Mouse (Mus musculus) liver, embryonic 12.5 days (tissue): ENCODE results near the gene Ppargc1a. TPM values are rescaled to one million over a fixed set of nuclear protein-coding genes. Genes with fewer than 3 reads are reported as not detected.

Experiments
- ATAC-seq: fragments of 200-750 bp; cut with Nextera tagmentation; 2 replicates; pipeline ENCODE4 v1.8.0; 2017; ENCODE audit warnings: moderate number of reproducible peaks, mild to moderate bottlenecking, moderate library complexity
- H3K27ac ChIP-seq: fragments of 300-500 bp; sonication (generic); 2 replicates; pipeline ENCODE4 v1.5.1; 2016; ENCODE audit warnings: mild to moderate bottlenecking
- H3K27me3 ChIP-seq: fragments of 300-500 bp; sonication (generic); replicated peaks from 2 replicates; pipeline ENCODE4 v1.6.1; 2016; ENCODE audit warnings: mild to moderate bottlenecking, moderate library complexity
- H3K36me3 ChIP-seq: fragments of 300-500 bp; sonication (generic); 2 replicates; pipeline ENCODE4 v1.6.1; 2016; ENCODE audit warnings: mild to moderate bottlenecking, moderate library complexity
- H3K4me1 ChIP-seq: fragments of 300-500 bp; sonication (generic); 2 replicates; pipeline ENCODE4 v1.6.1; 2016
- H3K4me2 ChIP-seq: fragments of 300-500 bp; sonication (generic); 2 replicates; pipeline ENCODE4 v1.6.1; 2016; ENCODE audit warnings: mild to moderate bottlenecking, moderate library complexity
- H3K4me3 ChIP-seq: fragments of 300-500 bp; sonication (generic); 2 replicates; pipeline ENCODE4 v1.5.1; 2016; ENCODE audit warnings: mild to moderate bottlenecking, moderate library complexity
- H3K9ac ChIP-seq: fragments of 300-500 bp; sonication (generic); 2 replicates; pipeline ENCODE4 v1.6.1; 2016; ENCODE audit warnings: mild to moderate bottlenecking, moderate library complexity
- H3K9me3 ChIP-seq: fragments of 300-500 bp; sonication (generic); replicated peaks from 2 replicates; pipeline ENCODE4 v1.6.1; 2016; ENCODE audit warnings: mild to moderate bottlenecking, moderate library complexity
- WGBS: fragments of 180-500 bp; shearing (Covaris S2); methylation state at CpG from one replicate; pipeline ENCODE4 v1.1.7; 2016; ENCODE audit not compliant: insufficient replicate concordance; 5-methylcytosine and 5-hydroxymethylcytosine counted together
- polyA plus RNA-seq: library from polyadenylated mRNA; unstranded; fragments of >200 nt; fragmentation: Nextera tagmentation; extraction: Ambion mirVana; gene quantifications from 2 replicates; pipeline ENCODE4 v1.2.1, GENCODE M21; 2016

Gene Ppargc1a
- polyA plus RNA-seq, 1 experiment from 2014 or later: 2.5 TPM

DNA sequence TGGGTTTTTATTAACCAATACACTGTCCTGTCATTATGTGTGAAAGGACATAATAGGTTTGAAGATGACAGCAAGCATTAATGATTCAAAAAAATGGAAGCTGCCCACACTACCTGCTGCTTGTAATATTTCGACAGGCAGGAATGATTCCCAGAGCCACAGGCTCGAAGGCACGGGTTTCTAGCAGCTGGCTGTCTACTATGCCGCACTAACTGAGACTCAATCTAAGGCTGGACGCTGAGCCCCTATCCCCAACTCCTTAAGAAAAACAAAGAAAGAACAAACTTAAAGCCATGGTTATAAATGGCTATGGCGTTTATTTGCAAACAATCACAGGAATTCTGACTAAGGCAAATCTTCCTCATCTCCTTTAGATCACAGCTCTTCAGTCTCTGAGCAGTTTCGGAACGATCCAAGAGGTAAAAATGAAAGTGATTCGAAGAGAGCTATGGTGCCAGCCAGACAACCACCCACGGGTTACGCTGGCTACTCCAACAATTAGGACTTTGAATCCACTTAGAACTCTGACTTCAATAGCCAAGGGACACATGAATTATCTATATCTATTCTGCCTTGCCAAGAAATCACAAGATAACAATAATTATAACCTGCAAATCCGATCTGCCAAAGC, 15.6 kb downstream of the Ppargc1a start:
- Histone ChIP-seq H3K4me2 (peak overlapping the region; percentile 57), H3K4me3 (peak overlapping the region; percentile 51), H3K4me1 (no peaks in the 10 kb centered on the region), H3K27me3 (peaks cover 6% of the 10 kb centered on the region; the same call in 1 of the 2 replicates), H3K36me3 (no peaks in the 10 kb centered on the region), H3K9ac (0 out of 2 replicates have a peak overlapping the region, but pooled peaks have one; percentile 27), H3K27ac (no peak overlapping the region), H3K9me3 (no peaks in the 10 kb centered on the region)
- 25% methylated on average over 12 of the region's 12 CpGs for WGBS
- ATAC-seq: peak; percentile 21; the same call in 1 of the 2 replicates

GRCm38 (mm10) chr5:51547442-51548035, 20.0 kb downstream of the Ppargc1a start:
- Histone ChIP-seq H3K4me3 (no peak overlapping the region), H3K9me3 (no peaks in the 10 kb centered on the region)
- 70% methylated on average over 6 of the region's 6 CpGs for WGBS

DNA sequence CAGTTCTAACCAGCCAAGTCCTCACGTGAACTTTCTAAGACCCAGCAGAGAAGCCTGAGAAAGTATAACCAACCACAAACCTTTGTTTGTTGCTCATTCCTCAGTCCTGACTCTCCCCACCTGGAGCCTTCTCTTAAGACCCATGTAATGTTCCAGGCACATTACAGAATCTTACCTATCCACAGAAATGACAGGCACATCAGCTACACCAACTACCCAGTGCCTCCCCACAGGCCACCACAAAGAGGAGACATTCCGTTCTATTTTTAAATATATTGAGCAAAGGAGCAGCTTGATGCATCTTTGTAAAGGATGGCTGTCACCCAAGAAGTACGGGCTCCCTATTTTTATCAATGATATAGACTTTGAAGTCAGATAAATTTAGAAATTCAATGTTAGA, 20.7 kb downstream of the Ppargc1a start:
- Histone ChIP-seq H3K9ac (no peak overlapping the region), H3K4me2 (no peak overlapping the region), H3K27me3 (no peaks in the 10 kb centered on the region), H3K4me1 (no peaks in the 10 kb centered on the region), H3K9me3 (no peaks in the 10 kb centered on the region), H3K36me3 (no peaks in the 10 kb centered on the region), H3K4me3 (no peak overlapping the region), H3K27ac (no peak overlapping the region)
- 57% methylated on average over 3 of the region's 3 CpGs for WGBS
- ATAC-seq: no peak

More at GRCm38 (mm10) chr5:51547442-51548035, 20.0 kb downstream of the Ppargc1a start:
- Histone ChIP-seq H3K9ac (no peak overlapping the region), H3K4me1 (no peaks in the 10 kb centered on the region), H3K4me2 (no peak overlapping the region), H3K36me3 (no peaks in the 10 kb centered on the region), H3K27ac (no peak overlapping the region), H3K27me3 (no peaks in the 10 kb centered on the region; the same call in 1 of the 2 replicates)
- ATAC-seq: no peak

GRCm38 (mm10) chr5:51545133-51546049, 22.1 kb downstream of the Ppargc1a start:
- ATAC-seq: peak; percentile 49; the same call in 1 of the 2 replicates
- no peak overlapping the region for H3K4me3 ChIP-seq
- H3K4me1 ChIP-seq: no peaks in the 10 kb centered on the region
- WGBS: 66% methylated on average over 7 of the region's 7 CpGs
- H3K4me2 ChIP-seq: no peak overlapping the region
- no peaks in the 10 kb centered on the region for H3K9me3 ChIP-seq
- H3K27ac ChIP-seq: no peak overlapping the region
- H3K9ac ChIP-seq: no peak overlapping the region
- H3K27me3 ChIP-seq: no peaks in the 10 kb centered on the region
- no peaks in the 10 kb centered on the region for H3K36me3 ChIP-seq

- Histone ChIP-seq H3K27me3 (no peaks in the 10 kb centered on the region), H3K9ac (no peak overlapping the region), H3K4me1 (no peaks in the 10 kb centered on the region), H3K4me2 (no peak overlapping the region), H3K9me3 (no peaks in the 10 kb centered on the region), H3K36me3 (no peaks in the 10 kb centered on the region), H3K27ac (no peak overlapping the region), H3K4me3 (no peak overlapping the region)
- WGBS: 59% methylated on average over 8 of the region's 8 CpGs
- no peak for ATAC-seq
Observed at GRCm38 (mm10) chr5:51544141-51544735, 23.3 kb downstream of the Ppargc1a start.

- no peak overlapping the region for H3K27ac ChIP-seq
- H3K4me1 ChIP-seq: no peaks in the 10 kb centered on the region
- no peak for ATAC-seq
- no peak overlapping the region for H3K4me2 ChIP-seq
- no peak overlapping the region for H3K4me3 ChIP-seq
- WGBS: 53% methylated on average over 3 of the region's 3 CpGs
- H3K9me3 ChIP-seq: no peaks in the 10 kb centered on the region
- no peak overlapping the region for H3K9ac ChIP-seq
- no peaks in the 10 kb centered on the region for H3K27me3 ChIP-seq
- no peaks in the 10 kb centered on the region for H3K36me3 ChIP-seq
Observed at GRCm38 (mm10) chr5:51541557-51541956, 26.0 kb downstream of the Ppargc1a start.

GRCm38 (mm10) chr5:51540816-51541215, 26.7 kb downstream of the Ppargc1a start:
- no peak overlapping the region for H3K4me3 ChIP-seq
- H3K27me3 ChIP-seq: no peaks in the 10 kb centered on the region
- no peaks in the 10 kb centered on the region for H3K36me3 ChIP-seq
- 74% methylated on average over 4 of the region's 4 CpGs for WGBS
- no peaks in the 10 kb centered on the region for H3K4me1 ChIP-seq
- no peak for ATAC-seq
- no peak overlapping the region for H3K4me2 ChIP-seq
- H3K27ac ChIP-seq: no peak overlapping the region
- no peak overlapping the region for H3K9ac ChIP-seq
- H3K9me3 ChIP-seq: no peaks in the 10 kb centered on the region

DNA sequence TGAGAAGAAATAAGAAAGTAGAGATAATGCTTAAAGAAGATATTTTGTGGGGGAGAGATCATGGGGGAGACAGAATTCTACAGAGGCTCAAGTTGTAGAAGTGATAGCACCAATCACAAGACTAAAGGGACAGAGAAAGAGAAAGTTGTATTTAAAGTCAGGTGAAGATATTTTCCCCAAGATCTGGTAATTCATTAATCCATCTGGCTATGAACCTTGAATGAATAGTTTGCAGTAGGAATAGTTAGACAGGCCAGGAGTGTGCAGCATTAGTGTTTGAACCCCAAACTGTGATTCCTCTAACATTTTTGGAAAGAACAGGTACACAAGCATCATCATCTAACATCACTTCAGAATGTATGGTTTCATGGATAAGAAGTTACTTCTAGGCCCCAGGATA, 28.0 kb downstream of the Ppargc1a start:
- no peak for ATAC-seq
- H3K9ac ChIP-seq: no peak overlapping the region
- H3K4me2 ChIP-seq: no peak overlapping the region
- H3K9me3 ChIP-seq: no peaks in the 10 kb centered on the region
- H3K4me1 ChIP-seq: no peaks in the 10 kb centered on the region
- no peak overlapping the region for H3K27ac ChIP-seq
- no peaks in the 10 kb centered on the region for H3K36me3 ChIP-seq
- no peak overlapping the region for H3K4me3 ChIP-seq
- H3K27me3 ChIP-seq: no peaks in the 10 kb centered on the region

DNA sequence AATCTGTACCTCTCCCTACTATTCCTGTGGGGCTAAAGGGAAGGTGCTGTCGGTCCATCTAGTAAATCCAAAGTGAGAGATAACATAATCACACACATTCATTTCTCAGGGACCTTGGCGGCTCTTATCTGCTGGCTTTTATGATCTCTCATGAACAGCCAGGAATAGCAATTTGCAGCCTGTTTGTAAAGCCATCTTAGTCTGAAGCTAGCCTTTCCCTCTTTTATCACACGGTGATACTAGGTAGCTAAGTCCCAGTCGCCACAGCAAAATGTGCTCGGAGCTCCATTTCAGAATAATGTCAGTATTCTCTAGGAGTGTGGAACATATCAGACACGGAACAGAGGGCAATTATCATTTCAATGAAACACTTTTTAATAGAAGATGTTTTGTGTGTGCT, 29.2 kb downstream of the Ppargc1a start:
- Histone ChIP-seq H3K27me3 (no peaks in the 10 kb centered on the region), H3K27ac (no peak overlapping the region), H3K4me1 (no peaks in the 10 kb centered on the region), H3K9me3 (no peaks in the 10 kb centered on the region), H3K4me2 (no peak overlapping the region), H3K4me3 (no peak overlapping the region), H3K36me3 (no peaks in the 10 kb centered on the region), H3K9ac (no peak overlapping the region)
- no peak for ATAC-seq
- 53% methylated on average over 6 of the region's 6 CpGs for WGBS

GRCm38 (mm10) chr5:51537646-51538030, 29.9 kb downstream of the Ppargc1a start:
- Histone ChIP-seq H3K9ac (no peak overlapping the region), H3K4me2 (no peak overlapping the region), H3K4me3 (no peak overlapping the region), H3K4me1 (no peaks in the 10 kb centered on the region), H3K9me3 (no peaks in the 10 kb centered on the region), H3K27ac (no peak overlapping the region), H3K27me3 (no peaks in the 10 kb centered on the region), H3K36me3 (no peaks in the 10 kb centered on the region)
- ATAC-seq: no peak

GRCm38 (mm10) chr5:51537009-51537645, 30.4 kb downstream of the Ppargc1a start:
- Histone ChIP-seq H3K4me3 (no peak overlapping the region), H3K4me2 (no peak overlapping the region), H3K27ac (no peak overlapping the region), H3K4me1 (no peaks in the 10 kb centered on the region), H3K9ac (no peak overlapping the region), H3K27me3 (no peaks in the 10 kb centered on the region), H3K9me3 (no peaks in the 10 kb centered on the region), H3K36me3 (no peaks in the 10 kb centered on the region)
- 57% methylated on average over 7 of the region's 7 CpGs for WGBS
- ATAC-seq: no peak
